In the genomic region with DNA sequence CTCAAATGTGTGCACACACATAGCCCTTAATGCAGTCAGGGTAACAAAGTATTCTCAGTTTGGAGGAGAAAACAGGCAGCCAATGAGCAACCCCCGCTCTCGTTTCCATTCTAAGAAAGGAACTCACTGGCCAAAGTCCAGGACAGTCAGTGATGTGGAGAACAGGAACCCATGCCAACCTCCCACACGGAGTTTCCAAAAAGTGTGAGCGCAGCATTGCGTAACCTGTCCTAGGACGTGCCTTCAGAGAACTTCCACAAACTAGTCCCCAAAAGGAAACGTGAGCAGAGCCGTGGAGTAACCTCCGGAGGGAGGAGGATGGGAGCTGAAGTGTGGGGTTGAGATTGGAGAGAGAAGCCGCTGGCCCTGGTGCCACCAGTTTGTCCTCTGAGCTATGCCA, we compare ENCODE assay signal across 8 mouse cellular contexts. TPM values are rescaled to one million over a fixed set of nuclear protein-coding genes. Genes with fewer than 3 reads are reported as not detected.
DNase-seq lines count a peak whose midpoint lies in the region; ATAC-seq and TF ChIP-seq lines count a peak whose summit lies in the region.

No protein-coding gene starts in this region.

- peak; percentile 91 for DNase-seq in Patski (ENCODE audit: low read depth, low spot score)
- DNase-seq in heart, postnatal 14 days, result peak; percentile 79 to 81
- peak; percentile 61 to 86 for DNase-seq in left cerebral cortex, adult 8-10 months (ENCODE audit: low spot score in 2 of 2)
- DNase-seq in ovary, postnatal 14 days (ENCODE audit: low spot score), result peak; percentile 72
- no peak for DNase-seq in embryo, embryonic 9.5 days (ENCODE audit: extremely low spot score)
- DNase-seq in embryo, embryonic 10.5 days (ENCODE audit: low spot score), result no peak
- DNase-seq in urinary bladder, postnatal 25 days (ENCODE audit: low spot score), result no peak

- POLR2A ChIA-PET in Patski (lab: Charles Lee), result interaction anchor here (0.8 to 8.3 kb wide), 4 partner anchors 14 to 37 kb away, joined by 3 to 110 read pairs (median 26); a partner anchor contains a TSS

- H3K27me3 ChIP-seq in Patski, result no peaks in the 10 kb centered on the region

- CTCF ChIA-PET in Patski (lab: Charles Lee), result interaction anchor here (0.8 to 3.5 kb wide), 6 partner anchors 16 to 67 kb away, joined by 3 to 17 read pairs (median 11); no protein-coding TSS in a partner anchor

- TF ChIP-seq CTCF in Patski (IDR thresholded peaks at IDR 0.05), result no peak

- ATAC-seq in Patski, result peak; percentile 35
- ATAC-seq in common myeloid progenitor, adult 5-6 weeks (replicated peaks; ENCODE audit: low read depth, poor library complexity, severe bottlenecking), result peak; percentile 53

- in situ Hi-C loops in Patski (cut with MboI; ENCODE audit: low pct_unique_long_range_greater_than_20kb), result loop anchor here (5.0 kb wide), 1 partner anchor 38 kb away; no protein-coding TSS in a partner anchor

- intact Hi-C loops in heart, postnatal 14 days (cut with DNase I), result no loop called here

RNA-seq across cellular contexts. Expression of a gene that starts 1.9 kb away (rescaled TPM):
- 55.1 TPM for polyA plus RNA-seq in Patski (2021)
- 8.9 and 13.4 TPM in 2 replicates for total RNA-seq in common myeloid progenitor, adult 5-6 weeks (2017)
- total RNA-seq in heart, postnatal 14 days (2021), result 10 to 100 TPM; 21.2 to 21.9 TPM
- total RNA-seq in left cerebral cortex, adult 8-10 months (2022), result 10 to 100 TPM; 39.4 to 46.1 (median 40.6) TPM

RNA-seq across cellular contexts. Expression of a gene that starts 5.9 kb away (rescaled TPM):
- polyA plus RNA-seq in Patski (2021), result 18.5 TPM
- 0.46 TPM in 1 of 2 replicates, not detected in the other for total RNA-seq in common myeloid progenitor, adult 5-6 weeks (2017)
- 1 to 10 TPM; 3.0 to 5.3 TPM for total RNA-seq in heart, postnatal 14 days (2021)
- total RNA-seq in left cerebral cortex, adult 8-10 months (2022), result 10 to 100 TPM in 1 of 4 experiments, 1 to 10 TPM in 3; 4.4 to 15.6 (median 6.3) TPM

RNA-seq across cellular contexts. Expression of a gene that starts 11.2 kb away (rescaled TPM):
- polyA plus RNA-seq in Patski (2021), result 672 TPM
- 0.05 TPM in 1 of 2 replicates, not detected in the other for total RNA-seq in common myeloid progenitor, adult 5-6 weeks (2017)
- 10 to 100 TPM; 20.0 to 27.0 TPM for total RNA-seq in heart, postnatal 14 days (2021)
- total RNA-seq in left cerebral cortex, adult 8-10 months (2022), result 100 to 1,000 TPM in 1 of 4 experiments, 10 to 100 TPM in 3; 81.2 to 117 (median 89.0) TPM

RNA-seq across cellular contexts. Expression of a gene that starts 18.7 kb away (rescaled TPM):
- polyA plus RNA-seq in Patski (2021), result 0.39 TPM
- total RNA-seq in common myeloid progenitor, adult 5-6 weeks (2017), result not detected in 2 replicates
- total RNA-seq in heart, postnatal 14 days (2021), result not detected
- not detected for total RNA-seq in left cerebral cortex, adult 8-10 months (2022)

RNA-seq across cellular contexts. Expression of a gene that starts 31.1 kb away (rescaled TPM):
- polyA plus RNA-seq in Patski (2021), result 48.8 TPM
- 0.18 TPM in 1 of 2 replicates, not detected in the other for total RNA-seq in common myeloid progenitor, adult 5-6 weeks (2017)
- total RNA-seq in heart, postnatal 14 days (2021), result 10 to 100 TPM; 17.9 to 19.0 TPM
- 100 to 1,000 TPM; 140 to 155 (median 147) TPM for total RNA-seq in left cerebral cortex, adult 8-10 months (2022)

Comparison
In these comparisons a context has a peak if more than half of its experiments do, and no peak if none do; other contexts are left out.
1. DNase-seq: peak in Patski (single experiment), heart, postnatal 14 days (2 of 2), left cerebral cortex, adult 8-10 months (2 of 2) and ovary, postnatal 14 days (single experiment); none in embryo, embryonic 9.5 days (single experiment), embryo, embryonic 10.5 days (single experiment) and urinary bladder, postnatal 25 days (single experiment).
2. RNA of a gene that starts 11.2 kb away (total RNA-seq): 81.2 to 117 TPM in left cerebral cortex, adult 8-10 months and 20.0 to 27.0 TPM in heart, postnatal 14 days; 0.05 TPM in common myeloid progenitor, adult 5-6 weeks; every median in the first group is over 10 times any median in the second.